Mouse (Mus musculus): ENCODE data around the gene Prrg4.

- TF ChIP-seq CTCF (IDR thresholded peaks at IDR 0.05; ENCODE audit: insufficient read depth, low read length) (no peak), POLR2A (IDR thresholded peaks at IDR 0.05; ENCODE audit: borderline replicate concordance, extremely low read depth, low read depth, low read length) (no peak)
Observed at GRCm38 (mm10) chr2:104846638-104847414, 2.9 kb downstream of the Prrg4 start.

All from lung, adult 2 months (tissue).